Mouse (Mus musculus): ENCODE measurements around the gene Olfr320. TPM values are rescaled to one million over a fixed set of nuclear protein-coding genes. Genes with fewer than 3 reads are reported as not detected.
"Not testable (repeated sequence)": the region's sequence is repeated elsewhere in the genome, so short reads cannot be mapped to it uniquely, and the experiment has no call there.

Olfr320 gene
- not detected in 2 replicates for polyA plus RNA-seq (2012; rRNA removed)

DNA sequence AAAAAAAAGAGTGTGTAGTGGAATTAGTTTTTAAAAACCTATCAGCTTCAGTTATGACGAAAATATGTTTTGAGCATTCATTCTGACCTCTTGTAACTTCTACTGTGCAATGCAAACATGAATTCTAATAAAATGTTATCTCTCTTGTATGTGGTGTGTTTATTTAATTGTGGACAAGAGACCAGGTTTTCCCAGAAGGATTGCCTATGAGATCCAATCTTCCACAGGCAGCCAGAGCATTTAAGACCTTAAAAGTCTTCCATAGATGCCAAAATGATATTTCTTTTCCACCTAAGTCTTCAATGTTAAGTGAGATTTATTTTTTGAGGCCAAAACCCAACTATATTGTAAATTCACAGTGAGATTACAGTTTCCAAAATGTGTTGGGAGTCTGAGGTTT is at the start of gene Olfr320:
Gene Olfr320, plus strand, starts transcription at position 301 of the 400 bp plus-strand sequence.
- DNase-seq (ENCODE audit: low read depth): no peak

DNA sequence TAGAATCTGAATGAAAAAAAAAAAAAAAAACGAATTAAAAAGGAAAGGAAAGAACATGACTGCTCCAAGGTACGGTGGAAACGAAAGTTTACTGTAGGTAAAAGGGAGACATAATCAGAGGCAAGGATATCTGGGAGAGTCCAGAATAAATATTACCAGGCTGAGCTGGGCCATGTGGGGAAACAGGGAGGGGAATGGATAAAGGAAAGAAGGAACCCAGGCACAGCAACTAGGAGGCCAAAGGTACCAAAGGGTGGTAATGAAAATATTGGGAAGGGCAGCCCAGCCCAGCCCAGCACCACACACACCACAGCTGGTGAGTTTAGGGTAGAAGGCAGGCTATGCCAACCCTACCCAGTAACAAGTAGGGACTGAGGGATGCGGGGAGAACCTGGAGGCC is 46.0 kb upstream of the Olfr320 start:
- no peak for DNase-seq (ENCODE audit: low read depth)

DNA sequence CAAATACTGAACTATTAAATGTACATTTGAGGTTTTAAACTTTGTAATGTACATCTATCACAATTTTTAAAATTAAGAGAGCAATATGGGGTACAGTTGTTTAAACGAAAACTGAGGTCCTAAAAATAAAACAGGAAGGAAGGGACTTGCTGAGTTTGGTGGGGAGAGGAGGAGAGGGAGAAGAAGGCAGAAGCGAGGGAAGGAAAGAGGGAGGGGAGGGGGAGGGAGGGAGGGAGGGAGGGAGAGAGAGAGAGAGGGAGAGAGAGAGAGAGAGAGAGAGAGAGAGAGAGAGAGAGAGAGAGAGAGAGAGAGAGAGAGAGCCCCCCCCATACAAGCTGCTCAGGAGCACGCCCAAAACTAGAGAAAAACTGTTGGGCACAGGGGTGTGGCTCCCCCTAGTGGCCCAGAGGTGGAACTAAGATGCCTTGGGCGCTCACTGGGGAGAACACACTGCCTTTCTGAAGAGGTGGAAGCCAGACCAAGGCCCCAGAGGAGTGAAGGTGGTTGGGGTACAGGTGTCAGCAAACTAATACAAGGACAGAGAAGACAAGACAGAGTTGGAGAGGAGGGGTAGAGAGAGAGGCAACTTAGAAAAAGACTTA is 44.4 kb upstream of the Olfr320 start:
- no peak for DNase-seq (ENCODE audit: low read depth)

DNA sequence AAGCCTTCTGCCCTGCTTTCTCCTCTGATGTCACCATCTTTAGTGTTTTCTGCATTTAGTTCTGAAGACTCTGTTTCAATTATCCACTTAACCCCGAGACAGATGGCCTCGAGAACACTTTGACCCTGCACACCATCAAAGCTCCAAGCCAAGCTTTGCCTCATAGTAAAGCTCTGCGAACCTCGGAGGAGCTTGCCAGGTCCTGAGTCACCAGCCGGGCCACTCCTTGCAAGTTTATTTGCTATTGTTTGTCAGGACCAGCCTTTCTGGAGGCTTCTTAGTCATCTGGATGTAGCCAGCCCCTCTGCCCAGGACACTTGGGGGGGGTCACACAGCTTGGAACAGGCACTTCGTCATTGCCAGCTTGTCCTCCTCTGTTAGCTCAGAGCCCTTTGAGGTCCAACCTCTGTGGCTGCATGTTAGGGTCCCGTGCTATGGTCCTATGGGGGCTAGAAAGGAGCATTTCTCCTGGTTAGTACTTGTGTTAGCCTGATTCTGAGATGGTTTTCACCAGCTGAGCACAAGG is 42.7 kb upstream of the Olfr320 start:
- DNase-seq (ENCODE audit: low read depth): no peak

DNA sequence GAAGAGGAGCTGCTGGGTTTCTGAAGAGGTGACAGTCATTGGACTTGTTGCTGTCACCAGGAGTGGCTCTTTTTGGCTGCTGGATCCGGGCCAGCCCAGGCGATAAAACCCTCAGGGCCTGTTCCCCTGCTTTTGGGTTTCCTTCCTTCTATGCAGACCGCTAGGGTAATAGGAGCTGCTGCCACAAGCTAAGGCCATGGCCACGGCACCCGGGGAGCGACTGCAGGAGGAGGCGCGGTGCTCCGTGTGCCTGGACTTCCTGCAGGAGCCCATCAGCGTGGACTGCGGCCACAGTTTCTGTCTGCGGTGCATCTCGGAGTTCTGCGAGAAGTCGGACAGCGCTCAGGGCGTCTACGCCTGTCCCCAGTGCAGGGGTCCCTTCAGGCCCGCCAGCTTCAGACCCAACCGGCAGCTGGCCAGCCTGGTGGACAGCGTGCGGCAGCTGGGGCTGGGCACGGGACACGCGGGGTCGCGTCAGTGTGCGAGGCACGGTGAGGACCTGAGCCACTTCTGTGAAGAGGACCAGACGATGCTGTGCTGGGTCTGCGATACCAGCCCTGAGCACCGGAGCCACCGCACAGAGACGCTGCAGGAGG is 40.5 kb upstream of the Olfr320 start, which contains the start of gene Trim58:
Gene Trim58, plus strand, starts transcription at position 194 of the 596 bp plus-strand sequence.
- DNase-seq (ENCODE audit: low read depth): no peak

DNA sequence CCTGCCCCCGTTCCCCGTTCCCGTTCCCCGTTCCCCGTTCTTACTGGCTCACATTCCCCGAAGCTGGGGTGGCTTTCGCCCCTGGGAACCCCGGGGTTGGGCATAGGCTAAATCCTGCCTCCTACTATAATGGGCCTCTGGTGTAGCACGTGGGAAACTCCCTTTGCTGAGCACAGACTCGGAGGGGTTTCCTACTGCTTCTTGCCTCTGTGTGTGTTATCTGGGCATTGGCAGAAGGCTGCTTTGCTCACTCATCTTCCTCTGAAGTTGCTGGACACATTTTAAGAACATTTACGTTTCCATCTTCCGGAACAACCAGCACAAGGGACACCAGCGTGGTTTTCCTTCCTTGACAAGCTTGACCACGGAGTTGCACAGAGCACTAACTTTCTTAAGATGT is 39.8 kb upstream of the Olfr320 start:
- no peak for DNase-seq (ENCODE audit: low read depth)

DNA sequence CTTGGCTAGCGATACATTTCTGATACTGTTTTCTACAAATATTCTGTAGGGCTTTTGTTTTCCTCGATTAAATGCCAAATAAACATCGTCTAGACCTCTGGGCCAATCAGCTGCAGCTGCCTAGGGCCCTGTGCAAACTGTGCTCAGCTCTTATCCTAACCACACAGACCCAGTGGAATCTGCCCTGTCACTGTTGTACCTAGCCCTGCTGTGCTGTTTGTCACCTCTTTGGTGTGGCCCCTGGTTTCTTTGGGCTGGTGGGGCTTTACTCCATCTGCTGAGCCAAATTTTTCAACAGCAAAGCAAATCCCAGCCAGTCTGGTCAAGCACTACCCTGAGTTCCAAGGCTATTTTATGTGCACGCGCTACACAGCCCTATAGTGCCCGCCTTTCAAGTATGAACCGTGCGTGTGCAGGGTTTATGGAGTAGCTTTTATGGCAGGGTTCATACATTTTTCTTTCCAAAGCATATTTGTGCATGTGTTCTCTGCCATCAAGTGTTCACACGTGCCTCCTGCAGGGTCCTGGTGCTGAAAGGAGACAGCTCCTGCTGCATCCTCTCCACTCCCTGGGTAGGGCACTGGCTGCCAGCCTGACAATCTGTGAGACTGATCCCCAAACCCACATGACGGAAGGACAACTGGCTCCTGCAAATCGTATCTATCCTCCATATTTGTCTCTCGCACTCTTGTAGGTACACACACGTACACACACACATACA is 39.1 kb upstream of the Olfr320 start:
- DNase-seq (ENCODE audit: low read depth): no peak

DNA sequence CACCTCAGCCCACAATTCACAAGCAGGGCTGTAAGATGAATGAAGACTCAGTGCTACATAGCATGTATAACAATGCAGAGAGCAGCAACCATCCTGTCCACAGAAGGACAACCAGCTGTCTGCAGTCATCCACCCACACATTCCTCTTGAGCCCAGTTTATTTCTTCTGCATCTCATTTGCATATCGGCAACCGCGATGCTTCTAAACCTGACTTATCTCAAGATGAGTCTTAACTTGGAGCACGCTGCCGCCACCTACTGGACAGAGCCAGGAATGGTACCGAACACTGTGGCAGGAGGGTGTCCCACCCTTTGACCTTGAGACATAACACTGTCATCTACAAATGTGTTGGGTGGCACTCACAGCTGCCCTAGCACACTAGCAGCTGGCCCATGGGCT is 37.5 kb upstream of the Olfr320 start:
- DNase-seq (ENCODE audit: low read depth): no peak

DNA sequence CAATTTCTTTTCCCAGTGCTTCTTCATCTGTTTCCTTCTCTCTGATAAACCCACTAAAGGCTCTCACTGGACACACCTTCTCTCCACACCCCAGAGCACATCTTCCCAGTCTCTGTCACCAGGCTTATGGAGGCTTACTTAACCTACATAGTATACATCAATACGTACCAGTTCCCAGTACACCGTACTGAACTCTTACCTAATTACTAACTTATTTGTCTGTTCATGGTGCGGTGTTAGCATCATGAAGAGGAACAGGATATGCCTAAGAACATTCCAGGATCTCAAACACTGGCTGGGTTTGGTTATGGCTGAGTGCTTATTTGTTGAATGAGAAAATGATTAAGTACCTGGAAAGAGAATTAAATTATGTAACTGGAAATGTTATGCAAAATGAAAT is 25.7 kb upstream of the Olfr320 start:
- DNase-seq (ENCODE audit: low read depth): no peak

DNA sequence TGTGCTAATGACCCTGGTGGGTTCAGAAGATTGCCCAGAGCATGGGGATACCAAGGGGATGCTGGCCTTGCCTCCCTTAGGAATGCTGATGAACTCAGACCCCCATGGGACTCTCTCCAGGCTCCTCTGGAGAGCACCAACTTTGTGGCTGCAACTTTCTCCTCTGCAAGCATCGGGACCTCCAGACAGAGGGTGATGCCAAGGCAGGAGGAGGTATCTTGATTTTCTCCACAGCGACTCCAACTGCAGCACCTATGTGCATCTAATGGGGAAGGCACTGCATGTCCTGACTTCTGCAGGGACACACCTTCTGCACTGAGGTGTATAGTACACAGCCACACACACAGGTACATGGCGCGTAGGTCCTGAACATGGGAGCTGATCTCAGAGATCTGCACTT is 22.3 kb upstream of the Olfr320 start, which contains the start of gene Olfr322:
Gene Olfr322, plus strand, starts transcription at position 187 of the 400 bp plus-strand sequence.
- DNase-seq (ENCODE audit: low read depth): no peak

DNA sequence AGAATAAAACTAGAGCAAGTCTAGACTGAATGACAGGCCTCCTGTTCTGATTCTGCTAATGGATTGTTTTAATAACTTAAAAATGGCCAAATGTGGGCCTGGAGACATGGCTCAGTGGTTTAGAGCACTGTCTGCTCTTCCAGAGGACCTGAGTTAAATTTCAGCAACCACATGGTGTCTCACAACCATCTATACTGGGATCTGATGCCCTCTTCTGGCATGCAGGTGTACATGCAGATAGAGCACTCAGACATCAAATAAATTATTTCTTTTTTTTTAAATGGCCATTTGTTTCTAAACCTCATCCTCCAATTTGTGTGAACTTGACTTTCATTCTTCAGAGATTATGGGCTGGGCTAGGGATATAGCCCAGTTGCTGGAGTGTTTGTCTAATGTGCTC is 11.6 kb upstream of the Olfr320 start:
- no peak for DNase-seq (ENCODE audit: low read depth)

DNA sequence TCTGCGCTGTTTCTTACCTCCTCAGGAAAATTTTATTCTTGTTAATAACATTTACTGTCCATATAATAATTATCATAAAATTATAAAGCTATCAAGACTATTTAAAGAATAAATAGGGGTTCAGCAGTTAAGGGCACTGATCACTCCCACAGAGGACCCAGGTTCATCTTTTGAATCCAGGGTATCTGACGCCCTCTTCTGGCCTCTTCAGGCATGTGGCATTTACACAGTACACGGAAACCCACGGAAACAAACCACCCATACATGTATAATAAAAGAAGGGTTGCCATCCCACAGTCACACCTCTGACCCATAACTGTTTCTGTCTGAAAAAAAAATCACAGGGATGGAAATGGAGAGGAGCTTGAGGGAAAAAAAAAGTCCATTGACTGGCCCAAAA is 9.1 kb upstream of the Olfr320 start:
- no peak for DNase-seq (ENCODE audit: low read depth)

DNA sequence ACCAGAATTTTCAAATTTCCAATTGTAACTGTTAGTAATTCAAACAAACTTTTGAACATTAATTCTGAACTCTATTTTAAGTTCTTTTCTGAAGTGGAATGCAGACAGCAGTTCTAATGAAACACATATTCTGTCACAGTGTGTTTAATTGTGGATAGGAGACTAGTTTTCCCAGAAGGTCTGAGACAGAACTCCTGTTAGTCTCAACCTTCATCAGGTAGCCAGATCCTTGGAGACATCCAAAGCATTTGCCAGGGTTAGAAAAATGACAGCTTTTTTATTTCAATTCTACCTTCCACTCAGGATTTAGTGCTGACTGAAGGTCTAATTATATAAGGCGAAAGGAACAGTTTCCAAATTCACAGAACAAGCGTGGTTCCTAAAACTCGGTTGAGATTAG is 18.0 kb downstream of the Olfr320 start, which contains the start of gene Olfr319:
Gene Olfr319, plus strand, starts transcription at position 301 of the 400 bp plus-strand sequence.
- no peak for DNase-seq (ENCODE audit: low read depth)

DNA sequence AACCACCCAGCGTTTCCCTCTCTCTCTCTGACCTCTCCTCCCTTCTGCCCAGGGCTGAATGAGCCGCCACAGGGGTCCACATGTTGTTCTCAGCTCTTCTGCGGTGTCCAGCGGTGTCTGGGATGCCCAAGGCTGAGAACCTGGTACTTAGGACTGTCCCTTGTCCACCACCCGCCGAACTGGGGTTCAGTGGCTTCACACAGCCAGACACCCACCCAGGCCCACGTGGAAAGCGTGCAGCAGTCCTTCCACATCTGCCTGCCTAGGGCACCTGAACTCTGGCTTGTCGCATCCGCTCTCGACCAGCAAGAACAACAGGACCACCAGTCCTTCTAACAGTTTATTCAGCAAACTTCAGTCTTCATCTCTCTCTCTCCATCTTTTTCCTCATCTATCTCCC is 28.2 kb downstream of the Olfr320 start:
- DNase-seq (ENCODE audit: low read depth): no peak

DNA sequence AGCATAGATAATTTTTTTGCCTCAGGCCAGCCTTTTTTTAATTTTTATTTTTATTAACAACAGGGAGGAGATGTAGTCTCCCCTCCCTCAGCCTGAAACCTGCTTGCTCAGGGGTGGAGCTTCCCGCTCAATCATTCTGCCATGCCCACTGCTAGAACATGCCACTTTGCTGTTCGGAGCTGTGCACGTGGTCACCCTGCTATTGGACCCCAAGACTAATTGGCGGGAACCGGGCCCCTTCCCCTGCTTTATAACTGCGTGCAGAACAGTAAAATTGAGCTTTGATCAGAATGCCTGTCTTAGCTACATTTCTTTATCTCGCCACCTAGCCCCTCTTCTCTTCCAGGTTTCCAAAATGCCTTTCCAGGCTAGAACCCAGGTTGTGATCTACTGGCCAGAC is 36.8 kb downstream of the Olfr320 start:
- not testable (repeated sequence) for DNase-seq (ENCODE audit: low read depth)

DNA sequence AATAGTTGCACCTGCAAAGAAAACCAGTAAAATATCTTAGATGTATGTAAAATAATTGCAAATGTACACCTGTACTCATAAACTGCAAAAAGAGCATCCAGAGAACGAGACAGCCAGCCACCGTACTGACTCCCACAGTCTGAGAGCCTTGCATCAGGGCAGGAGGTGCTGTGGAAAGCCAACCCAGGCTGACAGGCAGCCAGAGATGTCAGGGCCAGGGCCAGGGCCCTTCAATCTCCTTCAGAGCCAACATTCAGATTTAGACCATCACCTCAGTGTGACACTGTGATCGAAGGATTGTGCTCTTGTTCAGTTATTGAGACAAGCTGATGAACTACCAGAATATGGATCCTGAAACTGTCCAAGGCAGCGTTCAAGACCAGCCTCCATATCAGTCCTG is 38.8 kb downstream of the Olfr320 start:
- DNase-seq (ENCODE audit: low read depth): no peak

DNA sequence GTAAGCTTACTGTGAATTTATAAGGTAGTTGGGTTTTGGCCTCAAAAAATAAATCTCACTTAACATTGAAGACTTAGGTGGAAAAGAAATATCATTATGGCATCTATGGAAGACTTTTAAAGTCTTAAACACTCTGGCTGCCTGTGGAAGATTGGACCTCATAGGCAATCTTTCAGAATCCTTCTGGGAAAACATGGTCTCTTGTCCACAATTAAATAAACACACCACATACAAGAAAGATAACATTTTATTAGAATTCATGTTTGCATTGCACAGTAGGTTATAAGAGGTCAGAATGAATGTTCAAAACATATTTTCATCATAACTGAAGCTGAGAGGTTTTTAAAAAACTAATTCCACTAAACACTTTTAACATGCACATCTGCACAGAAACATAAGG is 43.0 kb downstream of the Olfr320 start, which contains the start of gene Olfr318:
Gene Olfr318, minus strand, starts transcription at position 101 of the 400 bp plus-strand sequence.
- no peak for DNase-seq (ENCODE audit: low read depth)

DNA sequence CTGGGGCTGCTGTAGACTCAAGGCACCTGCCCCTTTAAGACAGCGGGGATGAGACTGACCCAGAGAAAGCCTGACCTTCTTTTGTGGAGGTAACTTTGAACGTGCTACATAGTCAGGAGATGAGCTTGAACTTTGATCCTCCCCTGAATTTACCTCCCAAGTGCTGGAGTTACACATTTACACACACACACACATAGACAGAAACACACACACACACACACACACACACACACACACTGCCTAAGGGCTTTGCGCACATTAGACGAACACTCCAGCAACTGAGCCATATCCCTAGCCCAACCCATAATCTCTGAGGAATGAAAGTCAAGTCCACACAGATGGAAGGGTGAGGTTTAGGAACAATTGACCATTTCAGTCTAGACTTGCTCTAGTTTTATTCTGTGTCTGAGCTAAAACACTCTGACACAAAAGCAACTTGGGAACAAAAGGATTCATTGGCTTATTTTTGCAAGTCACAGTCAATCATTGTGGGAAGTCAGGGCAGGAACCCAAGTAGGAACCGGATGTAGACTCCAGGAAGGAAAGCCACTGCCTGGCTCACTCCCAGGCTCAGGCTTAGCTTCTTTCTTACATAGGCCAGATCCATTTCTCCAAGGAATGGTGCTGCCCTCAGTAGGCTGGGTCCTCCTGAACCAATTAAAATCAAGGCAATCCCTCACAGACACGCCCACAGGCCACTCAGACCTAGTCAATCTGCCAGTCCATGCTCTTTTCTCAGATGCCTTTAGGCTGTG is 47.2 kb downstream of the Olfr320 start:
- not testable (repeated sequence) for DNase-seq (ENCODE audit: low read depth)

DNA sequence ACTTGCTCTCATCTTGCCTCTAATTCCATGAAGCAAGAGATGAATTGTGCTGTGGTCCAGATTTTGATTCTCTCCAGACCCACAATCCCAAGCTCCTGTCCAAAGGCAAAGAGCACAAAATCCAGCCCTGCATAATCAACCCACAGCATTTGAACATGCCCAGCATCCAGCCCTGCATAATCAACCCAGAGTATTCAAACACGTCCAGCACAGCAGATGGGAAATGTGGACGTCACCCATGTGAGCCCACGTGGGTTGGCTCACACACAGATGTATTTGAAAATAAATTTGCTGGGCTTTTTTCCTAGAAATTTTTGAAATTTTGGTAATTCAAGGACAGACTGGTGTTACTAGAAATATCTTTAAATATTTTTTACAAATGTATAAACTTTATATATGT is 52.5 kb downstream of the Olfr320 start:
- no peak for DNase-seq (ENCODE audit: low read depth)

Data from gonadal fat pad, adult 2 months (tissue).